Mouse (Mus musculus) embryonic facial prominence, embryonic 14.5 days (tissue): ENCODE data around the gene Vcl. TPM values are rescaled to one million over a fixed set of nuclear protein-coding genes. Genes with fewer than 3 reads are reported as not detected.

ENCODE experiments used
- ATAC-seq: fragments of 200-750 bp; cut with Nextera tagmentation; 2 replicates; pipeline ENCODE4 v1.8.0; 2017; ENCODE audit warnings: low read depth, moderate number of reproducible peaks, moderate TSS enrichment
- DNase-seq: peaks from one replicate; pipeline ENCODE4 v3.0.0-alpha.2; 2015; ENCODE audit warnings: low spot score
- H3K27ac ChIP-seq: fragments of 300-500 bp; sonication (generic); replicated peaks from 2 replicates; pipeline ENCODE4 v1.5.1; 2014; ENCODE audit warnings: low read depth, mild to moderate bottlenecking, low read length, moderate library complexity
- H3K27me3 ChIP-seq: fragments of 300-500 bp; sonication (generic); replicated peaks from 2 replicates; pipeline ENCODE4 v1.6.1; 2014; ENCODE audit warnings: low read length; ENCODE audit not compliant: control insufficient read depth, insufficient read depth
- H3K36me3 ChIP-seq: fragments of 300-500 bp; sonication (generic); 2 replicates; pipeline ENCODE4 v1.6.1; 2014; ENCODE audit warnings: low read length, mixed read lengths; ENCODE audit not compliant: control insufficient read depth, insufficient read depth
- H3K4me1 ChIP-seq: fragments of 300-500 bp; sonication (generic); 2 replicates; pipeline ENCODE4 v1.6.1; 2014; ENCODE audit warnings: antibody characterized with exemption, low read length; ENCODE audit not compliant: control insufficient read depth, insufficient read depth
- H3K4me2 ChIP-seq: fragments of 300-500 bp; sonication (generic); 2 replicates; pipeline ENCODE4 v1.6.1; 2014; ENCODE audit warnings: low read depth, mild to moderate bottlenecking, low read length, moderate library complexity, mixed read lengths
- H3K4me3 ChIP-seq: fragments of 300-500 bp; sonication (generic); 2 replicates; pipeline ENCODE4 v1.5.1; 2014; ENCODE audit warnings: low read depth, mild to moderate bottlenecking, low read length
- H3K9ac ChIP-seq: fragments of 300-500 bp; sonication (generic); 2 replicates; pipeline ENCODE4 v1.6.1; 2014; ENCODE audit warnings: low read depth, mild to moderate bottlenecking, low read length, moderate library complexity, mixed read lengths
- H3K9me3 ChIP-seq: fragments of 300-500 bp; sonication (generic); 2 replicates; pipeline ENCODE4 v1.6.1; 2016; ENCODE audit warnings: low read length; ENCODE audit not compliant: control insufficient read depth
- WGBS: fragments of 180-500 bp; shearing (Covaris S2); extraction: QIAGEN DNeasy Blood & Tissue Kit; methylation state at CpG from one replicate; pipeline ENCODE4 v1.1.7; 2014; 5-methylcytosine and 5-hydroxymethylcytosine counted together
- polyA plus RNA-seq: library from polyadenylated mRNA; unstranded; fragments of >200 nt; fragmentation: Nextera tagmentation; extraction: Ambion mirVana; gene quantifications from 2 replicates; pipeline ENCODE4 v1.2.1, GENCODE M21; 2014

The Vcl gene
- polyA plus RNA-seq, 1 experiment from 2014 or later = 76.2 TPM

DNA sequence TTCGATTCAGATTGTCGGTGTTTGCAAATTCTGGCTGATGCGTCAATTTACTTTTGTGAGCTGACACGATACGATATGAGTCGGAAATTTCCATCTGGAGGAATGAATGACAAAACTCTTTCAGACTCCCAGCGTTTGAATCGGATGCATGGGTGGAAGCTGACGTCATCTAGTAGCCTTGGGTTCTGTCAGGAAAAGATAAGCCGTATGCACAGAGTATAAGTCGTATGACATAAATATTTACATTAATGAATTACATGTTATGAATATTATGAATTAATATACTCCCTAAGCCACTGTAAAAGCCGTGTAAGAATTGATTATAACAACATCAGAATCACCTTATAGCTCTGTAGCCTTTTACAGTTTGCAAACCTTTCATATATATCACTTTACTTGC, 109.9 kb downstream of the Vcl start:
- Histone ChIP-seq H3K9ac (no peak overlapping the region), H3K4me2 (no peak overlapping the region), H3K27me3 (no peaks in the 10 kb centered on the region), H3K4me1 (no peaks in the 10 kb centered on the region), H3K4me3 (no peak overlapping the region), H3K27ac (no peak overlapping the region), H3K36me3 (peaks cover 66% of the 10 kb centered on the region), H3K9me3 (no peaks in the 10 kb centered on the region)
- DNase-seq (no peak), ATAC-seq (no peak)
- WGBS = 91% methylated on average over 12 of the region's 12 CpGs

DNA sequence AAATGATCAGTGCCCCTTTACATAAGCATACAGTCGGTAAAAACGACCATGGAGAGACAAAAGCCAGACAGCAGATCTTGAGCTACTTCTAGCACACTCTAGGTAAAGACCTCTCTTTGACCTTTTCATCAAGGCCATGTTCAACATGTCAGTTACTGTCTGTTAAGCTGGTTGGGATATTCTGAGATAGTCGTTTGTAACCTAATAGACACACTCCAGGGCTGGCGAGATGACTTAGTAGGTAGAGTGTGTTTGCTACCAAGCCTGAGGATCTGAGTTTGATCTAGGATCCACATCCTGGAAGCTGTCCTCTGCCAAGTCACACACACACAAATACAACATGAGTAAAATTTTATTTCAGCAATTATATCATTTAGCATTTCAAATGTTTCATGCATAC, 110.4 kb downstream of the Vcl start:
- Histone ChIP-seq H3K4me1 (no peaks in the 10 kb centered on the region), H3K27me3 (no peaks in the 10 kb centered on the region), H3K9ac (no peak overlapping the region), H3K4me2 (no peak overlapping the region), H3K36me3 (peaks cover 64% of the 10 kb centered on the region), H3K27ac (no peak overlapping the region), H3K4me3 (no peak overlapping the region), H3K9me3 (no peaks in the 10 kb centered on the region)
- DNase-seq = no peak
- ATAC-seq = no peak
- WGBS = 84% methylated on average over 4 of the region's 4 CpGs

DNA sequence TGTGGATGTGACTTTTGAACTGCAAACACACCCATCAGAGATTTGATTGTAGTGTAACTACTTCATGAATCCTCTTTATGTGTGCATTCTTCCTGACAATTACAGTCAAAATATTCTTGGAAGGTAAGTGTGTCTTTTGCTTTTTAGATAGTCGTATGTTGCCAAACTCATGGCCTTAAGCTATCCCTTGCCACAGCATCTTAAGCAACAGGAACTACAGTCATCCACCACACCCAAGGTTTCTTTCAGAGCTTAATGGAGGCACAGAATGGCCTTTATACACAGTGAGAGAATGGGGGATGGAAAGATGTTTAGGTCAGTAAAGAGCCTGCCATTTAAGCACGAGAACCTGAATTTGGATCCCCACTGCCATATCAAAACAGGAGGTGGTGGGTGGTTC, 118.6 kb downstream of the Vcl start:
- Histone ChIP-seq H3K9ac (no peak overlapping the region), H3K4me2 (no peak overlapping the region), H3K36me3 (peaks cover 8% of the 10 kb centered on the region; the same call in 1 of the 2 replicates), H3K27ac (no peak overlapping the region), H3K27me3 (no peaks in the 10 kb centered on the region), H3K4me3 (no peak overlapping the region), H3K9me3 (no peaks in the 10 kb centered on the region), H3K4me1 (peaks cover 5% of the 10 kb centered on the region; the same call in 1 of the 2 replicates)
- no peak for ATAC-seq
- no peak for DNase-seq
- 63% methylated on average over 2 of the region's 2 CpGs for WGBS

DNA sequence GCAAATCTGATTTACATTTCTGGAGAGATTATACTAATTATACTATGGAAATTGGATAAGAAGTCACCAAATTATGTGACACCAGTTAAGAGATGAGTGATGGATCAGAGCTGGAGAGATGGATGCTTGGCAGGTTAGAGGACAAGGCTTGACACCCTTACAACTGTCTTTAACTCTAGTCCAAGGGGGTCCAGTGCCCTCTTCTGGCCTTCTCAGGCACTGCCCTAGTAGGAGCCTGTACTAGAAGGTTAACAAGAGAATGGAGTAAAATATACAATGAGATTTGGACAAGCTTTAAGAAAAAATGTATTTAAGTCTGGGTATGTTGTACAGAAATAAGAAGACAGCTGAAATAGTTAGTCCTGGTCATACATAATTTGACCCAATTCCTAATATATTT, 119.7 kb downstream of the Vcl start:
- Histone ChIP-seq H3K27ac (no peak overlapping the region), H3K36me3 (peaks cover 8% of the 10 kb centered on the region; the same call in 1 of the 2 replicates), H3K9me3 (no peaks in the 10 kb centered on the region), H3K27me3 (no peaks in the 10 kb centered on the region), H3K4me3 (no peak overlapping the region), H3K9ac (no peak overlapping the region), H3K4me2 (no peak overlapping the region), H3K4me1 (peaks cover 12% of the 10 kb centered on the region; the same call in 1 of the 2 replicates)
- no peak for ATAC-seq
- no peak for DNase-seq

DNA sequence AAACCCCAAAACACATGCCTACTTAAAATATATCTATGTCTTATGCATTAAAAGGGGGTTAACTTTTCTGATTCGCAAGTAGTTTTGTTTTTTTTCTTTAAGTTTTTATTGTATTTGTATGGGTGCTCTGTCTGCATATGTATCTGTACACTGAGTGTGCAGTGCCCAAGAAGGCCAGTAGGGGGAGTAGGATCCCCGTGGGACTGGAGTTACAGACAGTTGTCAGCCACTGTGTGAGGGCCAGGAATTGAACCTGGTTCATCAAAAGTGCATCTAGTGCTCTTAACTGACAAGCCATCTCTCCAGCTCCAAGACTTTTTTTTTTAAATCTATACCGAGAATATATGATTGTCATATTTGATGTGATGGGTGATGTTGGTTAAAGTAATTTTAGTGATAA, 121.5 kb downstream of the Vcl start:
- H3K36me3 ChIP-seq = no peaks in the 10 kb centered on the region
- 76% methylated on average over 3 of the region's 3 CpGs for WGBS
- H3K4me1 ChIP-seq = peaks cover 12% of the 10 kb centered on the region; the same call in 1 of the 2 replicates
- H3K4me3 ChIP-seq = peak overlapping the region; percentile 88
- H3K9me3 ChIP-seq = no peaks in the 10 kb centered on the region
- no peak overlapping the region for H3K9ac ChIP-seq
- ATAC-seq = no peak
- peak overlapping the region; percentile 70; the same call in 1 of the 2 replicates for H3K4me2 ChIP-seq
- DNase-seq = no peak
- no peaks in the 10 kb centered on the region for H3K27me3 ChIP-seq
- H3K27ac ChIP-seq = no peak overlapping the region

DNA sequence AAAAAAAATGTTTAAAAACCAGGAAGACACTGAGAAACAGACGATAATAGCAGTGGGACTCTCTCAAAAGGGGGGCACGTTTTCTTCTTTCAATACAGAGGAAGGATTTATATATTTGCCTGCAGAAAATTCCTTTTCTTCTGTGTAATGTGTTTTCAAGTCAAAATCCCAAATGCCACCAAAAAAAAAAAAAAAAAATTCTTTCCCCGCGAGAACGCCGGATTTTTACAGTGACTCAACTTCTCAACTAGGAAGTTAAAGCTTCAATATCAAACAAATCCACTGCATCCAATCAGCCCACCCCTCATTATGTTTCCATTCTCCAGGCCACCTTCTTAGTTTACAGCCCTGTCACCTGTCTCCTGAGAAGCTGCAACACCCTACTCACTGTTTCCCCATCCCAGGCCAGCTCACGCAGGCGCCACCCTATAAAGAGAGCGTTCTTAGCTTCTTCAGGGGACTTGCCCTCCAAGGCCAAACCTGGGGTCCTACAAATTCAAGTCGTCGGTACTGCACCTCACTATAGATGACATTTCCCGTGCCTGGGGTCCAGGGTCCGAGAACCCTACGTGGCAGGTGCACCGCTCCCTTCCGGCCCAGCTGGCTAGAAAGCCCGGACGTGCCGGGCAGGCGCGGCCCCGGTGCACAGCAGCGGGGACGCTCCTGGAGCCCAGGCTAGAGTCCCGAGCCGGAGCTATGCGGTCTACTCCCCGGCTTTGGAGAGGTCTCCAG, 122.3 kb downstream of the Vcl start:
- Histone ChIP-seq H3K9ac (peak overlapping the region; percentile 84), H3K36me3 (no peaks in the 10 kb centered on the region), H3K9me3 (no peaks in the 10 kb centered on the region), H3K4me1 (peaks cover 12% of the 10 kb centered on the region; the same call in 1 of the 2 replicates), H3K27me3 (no peaks in the 10 kb centered on the region), H3K27ac (peak overlapping the region; percentile 91), H3K4me2 (peak overlapping the region; percentile 70), H3K4me3 (peak overlapping the region; percentile 88)
- WGBS = 9% methylated on average over 28 of the region's 28 CpGs
- ATAC-seq (peak; percentile 2; the same call in 1 of the 2 replicates), DNase-seq (no peak)

DNA sequence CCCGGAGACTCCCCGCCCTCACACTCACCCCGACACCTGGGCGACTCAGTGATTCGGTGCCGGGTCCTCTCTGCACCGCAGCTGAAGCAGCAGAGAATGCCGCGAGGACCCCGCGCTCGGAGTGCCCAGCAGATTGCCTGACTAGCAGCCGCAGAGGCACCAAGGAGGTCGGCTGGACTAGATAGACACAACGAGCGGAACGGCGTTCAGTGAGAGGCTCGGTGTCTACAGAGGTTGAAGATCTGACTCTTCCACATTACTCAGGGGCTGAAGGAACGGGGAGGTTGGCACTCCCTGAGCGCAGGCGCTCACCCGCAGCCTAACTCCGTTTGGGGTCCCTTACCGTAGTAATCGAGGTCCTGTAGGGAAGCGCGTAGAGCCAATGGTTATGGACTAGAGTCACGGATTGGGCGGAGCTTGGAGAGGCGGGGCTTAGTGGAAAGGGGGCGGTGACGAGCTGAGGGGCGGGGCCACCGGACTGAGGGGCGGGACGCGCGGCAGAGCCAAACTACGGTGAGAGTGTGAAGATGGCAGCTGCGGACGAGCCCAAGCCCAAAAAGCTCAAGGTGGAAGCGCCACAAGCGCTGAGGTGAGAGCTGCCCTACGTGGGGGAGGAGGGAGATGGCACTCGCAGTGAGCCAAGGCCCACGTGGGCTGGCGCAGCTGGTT, 123.0 kb downstream of the Vcl start, which contains the start of the genes Ap3m1 and Adk:
Gene Ap3m1, minus strand, starts transcription at position 397 of the 669 bp plus-strand sequence.
Gene Adk, plus strand, starts transcription at position 463 of the 669 bp plus-strand sequence.
- peak within 1 kb of the TSS; percentile 88 for H3K4me3 ChIP-seq
- peak within 1 kb of the TSS; percentile 70 for H3K4me2 ChIP-seq
- no peaks in the 10 kb centered on the region for H3K36me3 ChIP-seq
- H3K27ac ChIP-seq = peak within 1 kb of the TSS; percentile 91
- ATAC-seq (peak; percentile 98), DNase-seq (peak; percentile 98)
- H3K4me1 ChIP-seq = peaks cover 12% of the 10 kb centered on the region; the same call in 1 of the 2 replicates
- no peaks in the 10 kb centered on the region for H3K27me3 ChIP-seq
- no peaks in the 10 kb centered on the region for H3K9me3 ChIP-seq
- H3K9ac ChIP-seq = peak within 1 kb of the TSS; percentile 84
- 0% methylated on average over 30 of the region's 48 CpGs for WGBS

DNA sequence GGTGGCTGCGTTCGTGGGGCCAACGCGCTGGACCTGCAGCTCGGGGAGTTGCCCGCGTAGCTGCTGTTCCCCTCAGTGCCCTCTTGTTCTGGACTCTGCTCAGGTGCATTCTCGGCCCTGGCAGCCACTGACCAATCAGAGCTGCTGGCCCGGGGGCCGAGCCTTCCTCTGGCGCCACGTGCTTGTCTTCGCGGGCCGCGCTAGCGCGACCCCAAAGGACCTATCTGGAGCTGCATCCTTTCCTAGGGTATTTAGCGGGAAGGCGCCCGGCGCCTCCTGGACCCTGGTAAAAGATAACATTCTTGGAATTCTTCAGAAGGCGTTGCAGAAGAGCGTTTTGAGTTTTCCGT, 123.6 kb downstream of the Vcl start:
- Histone ChIP-seq H3K36me3 (no peaks in the 10 kb centered on the region), H3K4me1 (peaks cover 12% of the 10 kb centered on the region; the same call in 1 of the 2 replicates), H3K9me3 (no peaks in the 10 kb centered on the region), H3K4me2 (peak overlapping the region; percentile 70), H3K9ac (peak overlapping the region; percentile 68), H3K27me3 (no peaks in the 10 kb centered on the region), H3K4me3 (peak overlapping the region; percentile 88), H3K27ac (peak overlapping the region; percentile 73)
- peak; percentile 81 for ATAC-seq
- peak; percentile 84 for DNase-seq
- WGBS = 0% methylated on average over 18 of the region's 25 CpGs
